Mouse (Mus musculus) olfactory bulb, adult 2 months (tissue): Measurements from ENCODE around the gene Golga2.

Experiments used
- CTCF ChIP-seq: fragments of 200-500 bp; IDR thresholded peaks from 2 replicates; pipeline ENCODE4 v1.5.1; 2012; ENCODE audit warnings: low read depth, mild to moderate bottlenecking, low read length, moderate library complexity; ENCODE audit not compliant: insufficient read depth
- POLR2A ChIP-seq: fragments of 200-500 bp; IDR thresholded peaks from 2 replicates; pipeline ENCODE4 v1.6.1; 2012; ENCODE audit warnings: mild to moderate bottlenecking, low read depth, low read length, moderate library complexity; ENCODE audit not compliant: insufficient read depth

DNA sequence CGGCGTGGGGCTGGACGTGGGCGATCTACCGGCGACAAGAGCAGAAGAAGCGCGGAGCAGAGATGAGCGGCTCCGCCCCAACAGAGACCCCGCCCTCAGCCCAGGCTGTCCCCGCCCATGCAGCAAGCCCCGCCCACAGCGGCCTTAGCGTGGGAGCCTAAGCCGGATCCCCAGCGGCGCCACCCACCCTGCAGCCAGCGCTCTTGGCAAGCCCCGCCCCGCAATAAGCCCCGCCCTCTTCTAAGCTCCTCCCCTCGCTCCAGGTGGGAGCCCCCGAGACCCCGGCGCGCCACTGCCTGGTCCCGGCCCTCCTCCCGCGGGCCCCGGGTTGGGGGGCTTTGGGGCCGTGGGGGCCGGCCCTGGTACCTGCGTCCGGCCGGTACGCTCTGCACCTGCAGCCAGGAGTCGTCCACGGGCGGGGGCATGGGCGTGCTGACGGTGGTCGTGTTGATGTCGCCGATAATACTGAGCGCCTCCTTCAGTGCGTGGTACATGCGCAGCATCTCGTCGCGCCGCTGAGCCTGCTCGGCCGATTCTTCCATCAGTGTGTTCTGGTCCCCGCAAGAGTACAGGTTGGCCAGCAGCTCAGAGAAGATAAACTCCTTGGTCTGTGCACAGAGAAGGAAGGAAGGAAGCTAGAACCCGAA lies 25.3 kb downstream of the Golga2 start:
- TF ChIP-seq CTCF (no peak), POLR2A (no peak)
